Mouse (Mus musculus) kidney, postnatal 14 days (tissue): Measurements from ENCODE around the gene Thbs2.

Experiments
- DNase-seq: peaks from one replicate; pipeline ENCODE4 v3.0.0; 2022; ENCODE audit warnings: mixed read lengths

Thbs2 gene

DNA sequence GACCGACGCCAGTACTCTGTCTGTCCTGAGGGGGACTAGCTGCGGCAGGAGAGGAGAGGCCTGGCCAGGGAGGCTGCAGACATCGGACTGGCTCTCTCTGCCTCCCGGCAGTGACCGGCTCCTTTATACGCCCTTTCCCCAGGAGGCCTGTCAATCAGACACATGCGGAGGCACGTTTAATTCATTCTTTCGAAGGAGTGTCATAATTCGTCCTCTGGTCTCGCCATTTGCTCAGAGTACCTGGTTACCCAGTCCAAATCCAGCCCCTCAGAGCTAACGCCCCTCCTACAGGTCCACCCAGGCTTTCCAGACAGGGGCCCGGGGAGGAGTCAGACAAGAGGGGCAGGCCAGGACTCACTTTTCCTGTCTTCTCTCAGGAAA, at the start of gene Thbs2:
Thbs2 (minus strand) TSS at position 242 of the 381 bp plus-strand sequence.
- peak; percentile 68 for DNase-seq

GRCm38 (mm10) chr17:14735493-14736004, 41.5 kb upstream of the Thbs2 start:
- DNase-seq, result no peak

- no peak for DNase-seq
These were observed 40.3 kb upstream of the Thbs2 start for GRCm38 (mm10) chr17:14734380-14734779.

- DNase-seq, result no peak
These were observed 39.9 kb upstream of the Thbs2 start for GRCm38 (mm10) chr17:14733941-14734340.

- no peak for DNase-seq
These were observed 39.0 kb upstream of the Thbs2 start for GRCm38 (mm10) chr17:14733027-14733426.

DNA sequence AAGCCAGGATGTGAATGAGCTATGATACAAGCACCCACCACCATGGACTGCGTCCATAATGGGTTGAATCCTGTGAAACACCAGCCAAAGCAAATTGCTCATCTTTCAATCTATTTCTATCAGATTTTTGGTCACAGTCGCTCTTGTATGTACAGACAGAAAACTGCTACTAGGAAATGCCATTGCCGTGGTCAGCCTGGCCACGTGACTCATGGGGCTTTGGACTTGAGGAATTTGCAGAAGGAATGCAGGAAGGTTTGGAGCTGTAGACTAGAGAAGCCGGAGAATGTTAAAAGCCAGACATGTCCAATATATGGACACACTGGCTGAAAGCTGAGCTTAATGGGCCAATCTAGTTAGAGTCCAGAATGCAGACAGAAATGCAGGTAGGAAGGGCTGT, 36.6 kb upstream of the Thbs2 start:
- DNase-seq, result no peak

- DNase-seq, result no peak
These were observed 33.4 kb upstream of the Thbs2 start for GRCm38 (mm10) chr17:14727481-14727880.

GRCm38 (mm10) chr17:14724786-14725185, 30.8 kb upstream of the Thbs2 start:
- DNase-seq, result no peak

DNA sequence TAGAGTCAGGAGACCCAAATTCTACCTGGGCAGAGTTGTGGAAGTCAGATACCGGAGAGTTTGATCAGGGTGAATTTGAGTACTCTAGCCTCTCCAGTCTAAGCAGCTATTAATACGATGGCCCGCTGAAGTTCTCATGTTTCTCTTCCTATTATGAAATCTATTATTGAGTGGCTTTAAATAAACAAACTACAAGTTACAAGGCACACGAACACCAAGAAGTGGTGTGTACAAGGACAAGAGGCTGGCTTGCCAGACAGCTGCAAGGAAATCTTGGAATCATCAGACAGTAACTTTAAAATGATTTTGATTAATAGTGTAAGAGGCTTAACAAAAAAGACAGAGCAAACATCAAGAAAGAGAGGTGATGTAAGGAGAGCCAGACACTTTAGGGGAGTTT, 27.3 kb upstream of the Thbs2 start:
- DNase-seq, result no peak

- DNase-seq, result no peak
These were observed 26.9 kb upstream of the Thbs2 start for GRCm38 (mm10) chr17:14720912-14721311.

- DNase-seq, result peak; percentile 61
These were observed 26.2 kb upstream of the Thbs2 start for GRCm38 (mm10) chr17:14720227-14720626.

GRCm38 (mm10) chr17:14718801-14719200, 24.8 kb upstream of the Thbs2 start:
- no peak for DNase-seq

DNA sequence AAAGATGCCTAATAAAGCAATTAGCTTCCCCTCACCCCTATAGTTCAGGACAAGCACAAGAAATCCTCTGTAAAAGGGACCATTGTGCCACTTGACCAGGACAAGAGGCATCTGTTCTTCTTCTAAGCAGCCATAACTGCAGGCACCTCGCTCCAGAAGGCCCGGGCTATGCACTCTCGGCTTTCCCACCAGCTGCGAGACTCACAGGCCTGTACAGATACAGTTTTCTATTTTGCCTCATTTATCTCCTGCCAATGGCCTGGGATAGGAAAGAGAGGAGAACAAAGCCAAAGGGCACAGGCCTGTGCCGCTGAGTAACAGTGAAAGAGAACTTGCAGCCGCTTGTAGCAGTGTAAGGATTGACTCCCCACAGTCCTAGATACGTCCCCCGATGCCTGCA, 20.7 kb upstream of the Thbs2 start:
- no peak for DNase-seq

- DNase-seq, result no peak
These were observed 20.3 kb upstream of the Thbs2 start for GRCm38 (mm10) chr17:14714374-14714773.

GRCm38 (mm10) chr17:14711784-14712183, 17.7 kb upstream of the Thbs2 start:
- no peak for DNase-seq

- DNase-seq, result no peak
These were observed 17.0 kb upstream of the Thbs2 start for GRCm38 (mm10) chr17:14711032-14711431.

- no peak for DNase-seq
These were observed 12.0 kb upstream of the Thbs2 start for GRCm38 (mm10) chr17:14706066-14706465.

DNA sequence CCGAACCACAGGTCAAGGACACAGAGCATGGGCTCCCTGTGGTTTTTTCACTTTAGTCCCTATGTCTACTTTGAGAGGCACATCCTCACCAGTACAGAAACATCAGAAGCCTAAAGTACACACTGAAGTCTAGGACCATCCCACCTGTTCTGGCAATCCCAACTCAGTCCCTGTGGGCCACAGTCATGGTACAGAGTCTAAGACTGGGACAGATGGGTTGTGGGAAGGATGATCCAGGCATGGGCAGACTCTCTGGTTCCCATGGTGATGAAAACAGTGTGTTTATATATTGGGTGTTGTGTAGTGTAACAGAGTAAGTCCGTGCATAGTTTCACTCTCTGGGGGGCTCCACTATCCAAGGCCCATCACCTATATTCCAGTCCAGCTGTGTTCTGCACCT, 11.4 kb upstream of the Thbs2 start:
- DNase-seq, result no peak

DNA sequence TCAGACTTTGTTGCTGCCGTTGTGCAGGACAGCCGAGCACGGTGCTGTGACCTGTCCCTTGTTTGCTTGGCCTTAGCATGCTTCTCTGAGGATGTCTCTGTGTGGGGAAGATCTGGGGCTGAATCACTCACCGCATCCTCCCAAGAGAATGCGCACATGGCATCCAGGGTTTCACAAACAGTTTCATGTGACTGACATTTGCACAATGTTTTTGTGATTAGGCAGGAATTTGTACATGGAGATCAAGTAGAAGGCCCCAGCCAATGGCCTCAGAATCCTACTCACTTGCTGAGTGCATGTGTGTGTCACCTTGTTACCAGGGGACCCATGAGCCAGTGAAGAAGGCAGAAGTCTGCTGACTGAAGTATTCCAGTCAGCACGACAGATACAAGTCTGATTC, 9.7 kb upstream of the Thbs2 start:
- DNase-seq, result no peak

- no peak for DNase-seq
These were observed 9.2 kb upstream of the Thbs2 start for GRCm38 (mm10) chr17:14703268-14703667.

- no peak for DNase-seq
These were observed 8.7 kb upstream of the Thbs2 start for GRCm38 (mm10) chr17:14702701-14703100.

DNA sequence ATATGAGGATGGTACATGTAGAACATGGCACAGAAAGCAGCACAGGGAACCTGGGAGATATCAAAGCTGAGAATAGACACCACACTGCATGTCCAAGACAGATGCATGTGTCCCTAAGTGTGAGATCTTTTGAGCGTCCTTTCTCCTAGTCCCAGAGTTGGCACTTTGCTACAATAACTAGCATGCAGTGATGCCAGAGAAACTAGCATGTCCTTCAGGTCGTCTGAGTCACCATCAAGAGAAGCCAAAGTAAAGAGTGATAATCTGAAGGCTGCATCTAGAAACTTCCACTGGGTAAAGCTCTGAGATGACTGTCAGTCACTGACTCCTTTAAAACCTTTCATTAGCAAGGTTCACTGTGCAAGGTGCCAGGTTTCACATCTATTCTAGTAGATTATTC, 7.9 kb upstream of the Thbs2 start:
- no peak for DNase-seq

- no peak for DNase-seq
These were observed 6.2 kb upstream of the Thbs2 start for GRCm38 (mm10) chr17:14700204-14700603.

DNA sequence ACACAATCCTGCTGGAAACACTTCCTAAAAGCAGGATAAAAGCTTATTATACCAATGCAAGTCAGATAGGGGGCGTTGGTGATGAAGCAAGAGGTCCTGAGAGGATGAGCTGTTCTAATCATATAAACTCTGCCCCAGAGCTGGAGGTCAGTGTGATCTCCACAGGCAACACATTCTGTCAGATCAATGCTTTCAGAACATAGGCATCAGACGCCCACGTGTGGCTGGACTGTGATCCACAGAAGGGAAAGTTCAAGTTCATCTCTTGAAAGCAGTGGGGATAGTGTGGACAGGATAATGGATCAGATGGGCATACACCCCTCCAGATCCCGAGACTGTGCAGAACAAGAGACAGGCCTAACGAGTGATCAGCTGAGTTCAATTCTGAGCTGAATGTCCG, 4.2 kb upstream of the Thbs2 start:
- DNase-seq, result no peak

GRCm38 (mm10) chr17:14697096-14697495, 3.1 kb upstream of the Thbs2 start:
- peak; percentile 20 for DNase-seq

- no peak for DNase-seq
These were observed 2.3 kb upstream of the Thbs2 start for GRCm38 (mm10) chr17:14696281-14696795.
